In the genomic region with DNA sequence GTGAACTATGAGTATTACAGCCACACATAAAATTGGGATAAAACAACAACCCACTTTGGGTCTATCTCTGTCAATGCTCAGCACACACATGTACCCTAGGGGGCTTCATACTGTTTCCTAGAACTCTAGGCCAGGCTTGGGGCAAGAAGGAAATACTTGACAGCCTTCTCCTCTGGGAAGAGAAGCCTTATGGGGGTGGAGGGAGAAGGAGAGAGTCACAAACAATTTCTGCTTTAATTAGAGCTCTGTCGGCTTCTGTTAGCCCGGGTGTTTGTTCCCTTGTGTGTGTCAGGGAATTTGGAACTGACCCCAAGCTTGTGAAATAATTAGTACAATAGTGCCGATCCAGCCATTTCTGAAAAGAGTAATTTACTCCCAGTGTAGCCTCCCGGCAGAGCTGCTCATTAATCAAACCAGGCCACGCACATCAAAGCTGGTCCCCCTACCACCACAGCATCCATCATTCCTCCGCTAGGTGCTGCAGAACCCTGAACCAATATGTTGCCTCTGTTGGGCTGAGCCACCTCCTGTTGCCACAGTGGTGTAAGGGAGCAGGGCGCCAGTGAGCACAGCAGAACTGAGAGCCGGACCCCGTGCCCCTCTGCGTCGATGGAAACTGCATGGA, we compare ENCODE assay signal across 11 mouse cellular contexts.
A peak's percentile ranks its signal among the peaks of the same experiment; 100 is the strongest.
DNase-seq lines count a peak whose midpoint lies in the region; TF ChIP-seq lines count a peak whose summit lies in the region.
"Had no signal": no experiment of that assay in that cellular context is flagged by ENCODE, and none has a peak within 500 bp of the region (broad histone marks: within the 10 kb centered on the region; RNA-seq: fewer than 3 reads in every experiment).

No protein-coding gene starts in this region.

- no peak for TF ChIP-seq POLR2A in lung, adult 2 months (IDR thresholded peaks at IDR 0.05; ENCODE audit: borderline replicate concordance, extremely low read depth, low read depth, low read length)

- no peak overlapping the region for H3K4me3 ChIP-seq in lung, adult 2 months (replicated peaks; ENCODE audit: extremely low read depth, low read depth, low read length)
- H3K4me3 ChIP-seq: stomach, embryonic 15.5 days had no signal

- no peak for TF ChIP-seq CTCF in lung, adult 2 months (IDR thresholded peaks at IDR 0.05; ENCODE audit: insufficient read depth, low read length)

- peak; percentile 3 to 5 for DNase-seq in cerebellum, postnatal 10 days
- DNase-seq in cerebellum, postnatal 14 days, result no peak
- DNase-seq in right cerebral cortex, adult 18-20 months, result peak; percentile 3
- no peak for DNase-seq in right cerebral cortex, postnatal 36 days (ENCODE audit: low spot score in 2 of 2)
- peak; percentile 19 to 26 for DNase-seq in layer of hippocampus, adult 8-10 months (ENCODE audit: low spot score in 2 of 2)
- DNase-seq in urinary bladder, postnatal 36 days (ENCODE audit: low spot score in 2 of 2), result no peak
- DNase-seq in lung, adult 2 months, result no peak
- no peak for DNase-seq in c-Kit-positive CD71-positive TER-119-positive erythroid progenitor cells, embryonic 14.5 days (ENCODE audit: low spot score)
- DNase-seq: B cell, adult 2 months; cerebellum, adult 11-12 months had no signal

- no peaks in the 10 kb centered on the region for H3K4me1 ChIP-seq in lung, adult 2 months (ENCODE audit: control insufficient read depth, insufficient read depth, low read length)
- H3K4me1 ChIP-seq: stomach, embryonic 15.5 days had no signal

- WGBS in lung, adult 2 months, result 34% methylated on average over 11 of the region's 11 CpGs

Comparison
In these comparisons a context has a peak if more than half of its experiments do, and no peak if none do; other contexts are left out.
1. DNase-seq: peak in cerebellum, postnatal 10 days (2 of 2), right cerebral cortex, adult 18-20 months (single experiment) and layer of hippocampus, adult 8-10 months (2 of 2); none in cerebellum, postnatal 14 days (0 of 2), right cerebral cortex, postnatal 36 days (0 of 2), urinary bladder, postnatal 36 days (0 of 2), lung, adult 2 months (single experiment) and c-Kit-positive CD71-positive TER-119-positive erythroid progenitor cells, embryonic 14.5 days (single experiment).